Mouse (Mus musculus): ENCODE data around the gene Efcab14.
A peak's percentile ranks its signal among the peaks of the same experiment; 100 is the strongest.

The Efcab14 gene

DNA sequence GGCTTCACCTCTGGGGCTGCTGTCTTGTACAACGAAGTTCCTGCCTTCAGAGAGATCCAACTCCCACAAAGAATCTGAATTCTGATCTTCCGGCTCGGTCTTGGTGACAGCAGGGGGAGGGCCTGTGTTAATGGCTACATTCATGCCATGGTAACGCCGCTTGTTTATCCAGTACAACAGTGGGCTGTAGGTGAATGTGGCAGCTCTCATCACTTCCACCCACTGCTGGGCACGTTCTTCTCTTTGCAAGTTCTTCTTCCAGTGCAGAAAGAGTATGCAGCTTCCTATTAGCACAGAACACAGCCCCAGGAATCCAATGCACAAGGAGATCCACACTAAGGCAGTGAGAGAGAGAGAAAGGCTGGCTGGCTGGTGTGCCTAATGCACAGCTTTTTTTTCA, 42.7 kb downstream of the Efcab14 start:
- no peak for DNase-seq

DNA sequence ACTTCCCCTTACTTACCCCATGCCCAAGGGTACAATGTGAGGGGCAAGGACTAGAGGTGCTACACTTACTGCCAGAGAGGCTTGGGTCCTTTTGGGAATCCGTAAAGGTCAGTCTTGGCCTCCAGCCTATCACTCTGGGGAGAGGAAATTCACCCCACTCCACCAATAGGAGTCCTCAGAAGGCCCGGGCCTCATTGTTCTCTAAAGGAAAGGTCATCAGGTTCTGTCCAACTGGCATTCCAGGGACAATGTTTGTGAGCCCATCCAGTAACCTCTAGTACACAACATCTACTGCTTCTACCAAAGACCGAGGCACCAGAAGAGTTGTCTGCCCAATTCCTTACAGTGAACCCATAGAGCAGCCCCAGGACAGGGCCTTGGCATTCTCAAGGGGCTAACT, 43.4 kb downstream of the Efcab14 start, which contains the start of gene Tex38:
Gene Tex38 (minus strand): TSS at position 101 of the 400 bp plus-strand sequence.
- no peak for DNase-seq

DNA sequence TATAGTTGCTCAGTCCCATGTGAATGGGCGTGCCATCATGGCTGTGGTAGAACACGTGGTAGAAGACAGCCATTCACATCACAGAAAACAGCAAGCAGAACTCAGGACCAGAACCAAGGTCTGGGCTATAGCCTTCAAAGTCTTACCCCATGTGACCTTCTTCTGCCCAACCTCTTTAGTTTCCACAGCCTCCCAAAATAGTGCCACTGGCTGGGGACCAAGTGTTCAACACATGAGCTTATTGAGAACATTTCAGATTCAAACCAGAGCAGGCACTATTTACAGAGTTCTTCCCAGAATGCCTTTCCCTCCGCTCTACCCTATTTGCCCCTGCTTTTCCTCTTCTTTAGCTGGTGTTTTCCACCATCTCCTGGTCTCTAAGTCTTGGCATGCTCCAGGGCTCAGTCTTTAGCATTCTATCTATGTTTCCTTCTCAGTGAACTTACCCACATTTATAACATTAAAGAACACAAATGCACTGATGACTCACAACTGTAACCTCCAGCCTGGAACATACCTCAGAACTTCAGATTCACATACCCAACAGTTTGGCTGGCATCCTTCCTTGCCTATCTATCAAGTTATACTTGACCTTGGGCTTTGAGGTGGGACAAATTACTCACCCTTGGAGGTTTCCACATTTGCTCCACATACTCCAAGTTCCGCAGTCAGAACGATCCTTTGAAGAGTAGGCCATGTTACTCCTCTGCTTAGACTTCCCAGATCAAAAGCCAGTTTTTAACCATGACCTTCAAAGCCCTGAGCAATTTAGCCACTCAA, 44.7 kb downstream of the Efcab14 start:
- no peak for DNase-seq

DNA sequence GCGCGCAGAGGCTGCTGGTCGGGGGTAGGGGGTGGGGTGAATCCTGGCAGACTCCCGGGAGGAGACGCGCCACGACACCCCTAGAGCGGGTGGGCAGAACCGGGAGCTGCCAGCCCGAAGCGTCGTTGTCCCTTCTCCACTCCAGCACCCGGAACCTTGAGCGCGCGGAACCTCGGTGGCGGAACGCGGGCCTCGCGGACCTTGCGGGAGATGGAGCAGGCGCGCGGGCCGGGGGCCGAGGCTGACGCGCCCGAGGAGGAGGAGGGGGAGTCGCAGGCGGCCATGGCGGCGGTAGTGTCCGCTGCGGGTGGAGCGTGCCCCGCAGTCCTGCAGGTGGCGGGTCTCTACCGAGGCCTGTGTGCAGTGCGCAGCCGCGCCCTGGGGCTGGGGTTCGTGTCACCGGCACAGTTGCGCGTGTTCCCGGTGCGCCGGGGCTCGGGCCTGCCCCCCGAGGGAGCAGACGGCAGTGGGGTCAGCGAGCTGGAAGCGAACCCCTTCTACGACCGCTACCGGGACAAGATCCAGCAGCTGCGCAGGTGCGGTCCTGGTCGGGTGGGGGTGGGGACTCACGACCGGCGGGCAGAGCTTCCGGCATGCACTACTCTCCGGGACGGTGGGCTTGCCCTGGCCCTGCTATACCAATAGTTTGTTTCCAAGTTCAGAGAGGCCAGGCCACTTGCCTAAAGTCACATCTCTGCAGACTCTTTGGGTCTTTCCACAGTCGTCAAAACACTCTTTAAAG, 47.4 kb downstream of the Efcab14 start, which contains the start of gene Atpaf1:
Gene Atpaf1 (plus strand): TSS at position 44 of the 742 bp plus-strand sequence.
- peak; percentile 78 for DNase-seq

DNA sequence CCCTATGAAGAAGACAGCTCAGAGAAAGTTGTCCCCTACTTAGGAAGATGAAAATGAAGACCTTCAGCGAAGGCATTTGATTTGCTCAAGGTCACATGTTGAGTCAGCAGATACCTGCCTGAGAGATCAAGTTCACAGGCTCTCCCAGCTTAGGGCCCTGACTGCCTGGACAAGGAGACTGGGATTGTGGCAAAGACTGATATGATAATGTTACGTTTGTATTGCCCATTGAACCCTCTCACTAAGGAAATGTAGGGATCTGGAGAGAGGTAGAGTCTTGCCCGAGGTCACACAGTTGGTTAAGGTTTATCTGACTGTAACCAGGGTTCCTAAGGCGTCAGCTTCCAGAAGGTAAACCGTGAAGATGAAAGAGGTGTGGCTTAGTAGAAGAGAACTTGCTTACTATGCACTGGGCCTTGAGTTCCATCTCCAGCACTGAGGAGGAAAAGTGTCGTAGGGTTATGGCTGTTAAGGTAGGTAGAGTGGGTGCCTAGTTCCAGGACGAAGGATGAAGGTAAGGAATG, 48.0 kb downstream of the Efcab14 start:
- DNase-seq: no peak

DNA sequence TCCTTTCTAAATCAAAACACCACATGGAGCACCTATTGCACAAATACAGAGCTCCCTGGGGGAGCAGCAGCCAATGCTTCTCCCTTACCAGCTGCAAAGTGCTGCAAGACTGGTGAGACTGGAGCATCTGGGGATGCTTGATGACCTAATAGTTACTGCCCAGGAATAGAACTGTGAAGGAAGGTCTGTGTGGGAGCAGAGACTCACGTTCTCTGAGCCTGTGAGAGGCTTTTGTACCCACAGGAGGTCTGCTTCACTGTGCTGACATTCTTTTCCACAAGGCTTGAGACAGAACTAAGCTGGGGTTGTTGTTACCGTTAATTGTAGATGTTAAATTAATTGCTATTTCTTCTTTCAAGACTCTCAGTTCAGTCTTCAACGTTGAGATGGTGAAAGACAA, 53.3 kb downstream of the Efcab14 start:
- no peak for DNase-seq

DNA sequence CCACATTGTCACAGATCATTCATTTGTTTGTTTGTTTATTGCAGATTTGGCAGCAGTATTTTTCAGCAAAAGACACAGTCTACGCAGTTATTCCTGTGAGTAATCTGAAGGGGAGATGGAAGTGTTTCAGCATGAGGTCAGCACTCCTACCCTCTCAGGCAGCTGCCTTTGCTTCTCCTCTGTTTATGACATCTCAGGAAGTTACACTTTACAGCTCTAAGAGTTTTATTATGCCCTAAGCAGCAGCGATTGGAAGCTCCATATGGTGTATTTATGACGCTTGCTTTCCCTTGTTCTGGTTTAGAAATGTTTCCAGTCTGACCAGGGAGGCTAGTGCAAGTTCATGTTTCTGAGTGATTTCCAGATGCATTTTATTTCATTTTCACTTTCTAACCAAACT, 57.8 kb downstream of the Efcab14 start:
- DNase-seq: no peak

DNA sequence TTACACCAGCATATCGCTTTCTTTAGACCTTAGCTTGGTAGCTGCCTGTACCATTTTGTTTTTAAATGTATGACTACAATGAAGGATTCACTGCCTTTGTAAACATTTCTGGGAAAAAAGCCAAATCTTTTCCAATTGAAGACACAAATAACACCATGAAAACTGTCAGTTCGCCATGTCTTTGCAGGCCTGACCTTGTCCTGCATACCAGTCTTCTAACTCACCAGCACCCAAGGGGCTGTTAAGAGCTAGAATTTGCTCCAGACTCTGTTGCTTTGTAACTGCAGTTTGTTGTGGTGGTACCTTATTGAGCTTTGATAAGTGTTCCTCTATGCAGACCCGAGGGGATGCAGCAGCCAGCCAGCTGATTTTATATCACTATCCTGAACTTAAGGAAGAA, 62.4 kb downstream of the Efcab14 start:
- no peak for DNase-seq

DNA sequence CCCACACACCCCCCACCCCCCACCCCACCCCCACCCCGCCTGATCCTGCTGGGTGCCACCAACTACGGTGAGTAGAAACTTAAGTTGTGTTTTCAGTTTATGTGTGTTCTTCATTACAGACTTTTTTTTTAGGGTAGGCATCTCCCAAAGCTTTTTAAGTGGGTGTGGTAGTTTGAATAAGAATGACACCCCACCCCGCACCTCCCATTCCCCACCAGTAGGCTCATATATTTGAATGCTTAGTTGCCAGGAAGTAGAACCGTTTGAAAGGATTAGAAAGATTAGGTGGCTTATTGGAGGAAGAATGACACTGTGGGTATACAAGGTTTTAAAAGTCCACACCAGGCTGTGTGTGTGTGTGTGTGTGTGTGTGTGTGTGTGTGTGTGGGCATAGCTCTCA, 74.8 kb downstream of the Efcab14 start:
- no peak for DNase-seq

DNA sequence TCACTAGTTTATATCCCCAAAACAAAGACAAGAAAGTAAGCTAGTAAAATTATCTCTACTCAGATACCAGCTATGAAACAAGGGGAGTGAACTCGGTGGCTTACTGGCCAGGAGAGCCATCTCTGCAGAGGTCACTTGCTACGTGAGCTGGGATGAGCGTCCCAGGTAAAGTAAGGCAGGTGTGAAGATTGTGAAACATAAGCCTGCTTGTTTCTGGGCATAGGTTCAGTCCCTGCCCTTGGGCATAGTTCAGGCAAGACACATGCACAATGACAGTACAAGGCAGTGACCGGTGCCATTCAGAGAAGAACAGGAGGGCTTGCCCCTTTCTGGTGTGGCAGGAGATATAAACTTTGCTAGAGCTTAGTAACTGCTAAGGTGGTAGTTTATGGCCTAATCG, 78.1 kb downstream of the Efcab14 start:
- no peak for DNase-seq

DNA sequence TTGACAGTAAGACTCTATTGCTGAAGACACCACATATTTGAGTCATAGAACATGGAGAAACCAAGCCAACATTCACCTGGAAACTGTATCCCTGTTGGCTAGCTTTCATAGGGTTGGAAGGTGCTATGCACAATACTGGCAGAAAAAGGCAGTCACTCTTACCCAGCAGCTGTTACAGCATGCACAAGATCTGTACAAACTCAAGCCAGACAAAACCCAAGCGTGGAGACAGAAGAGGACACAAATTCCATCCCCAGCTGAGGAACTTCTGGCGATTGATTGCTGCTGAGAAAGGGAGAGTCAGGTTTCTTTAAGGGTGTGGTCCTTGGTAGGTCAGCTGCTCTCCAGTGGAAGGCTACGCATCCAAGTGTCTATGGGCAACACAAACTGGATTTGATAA, 82.7 kb downstream of the Efcab14 start:
- DNase-seq: no peak

DNA sequence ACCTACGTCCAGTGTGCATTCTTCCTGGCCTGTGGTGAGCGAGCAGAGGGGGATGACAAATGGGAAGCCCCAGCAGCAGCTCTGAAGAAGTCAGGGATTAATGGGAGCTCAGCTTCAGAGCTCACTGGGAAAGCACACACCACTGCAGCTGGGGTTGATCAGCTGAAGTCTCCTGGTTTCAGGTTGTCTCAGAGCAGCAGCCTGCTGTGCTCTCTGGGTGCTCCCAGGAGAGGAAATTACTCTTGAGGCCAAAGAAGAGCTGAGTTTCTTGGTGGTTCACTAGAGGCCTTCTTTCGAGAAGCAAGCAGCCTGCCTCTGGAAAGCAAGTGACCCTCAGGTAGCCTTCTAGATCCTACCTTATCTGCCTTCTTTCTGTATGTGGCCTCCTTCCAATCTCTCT, 83.4 kb downstream of the Efcab14 start:
- DNase-seq: no peak

DNA sequence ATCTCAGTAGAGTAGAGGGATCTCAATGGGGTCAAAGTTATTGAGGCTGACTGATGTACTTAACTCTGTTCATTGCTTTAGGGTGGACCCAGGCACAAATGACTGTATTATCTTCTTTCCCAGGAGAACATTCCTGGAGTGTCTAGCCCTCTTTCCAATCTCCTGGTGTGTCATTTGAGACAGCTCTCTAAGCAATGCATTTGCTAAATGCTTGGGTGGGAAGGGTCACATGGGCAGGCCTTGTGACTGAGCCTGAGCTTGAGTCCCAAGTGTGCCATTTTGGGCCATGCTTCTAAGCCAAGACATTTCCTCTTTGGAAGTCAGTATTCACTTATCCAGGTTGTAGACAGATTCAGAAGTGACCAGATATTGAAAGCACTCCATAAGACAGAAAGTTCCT, 83.9 kb downstream of the Efcab14 start:
- DNase-seq: no peak

DNA sequence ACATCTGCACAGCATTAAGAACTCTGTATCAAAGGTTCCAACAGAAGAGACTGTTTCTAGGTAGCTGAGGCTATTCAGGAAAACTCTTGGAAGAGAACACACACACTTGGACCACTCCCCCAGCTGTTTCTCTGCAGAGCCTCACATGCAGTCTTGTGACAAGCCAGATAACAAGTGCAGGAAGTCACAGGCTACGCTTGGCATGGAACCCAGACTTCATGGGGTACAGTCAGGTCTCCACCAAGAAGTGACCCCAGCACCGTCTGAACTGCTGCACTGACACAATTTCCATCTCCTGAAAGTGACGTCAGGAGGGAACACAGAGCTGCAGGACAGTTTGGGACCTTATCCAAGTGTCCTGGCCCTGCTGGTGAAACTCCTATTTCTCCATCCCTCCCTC, 84.4 kb downstream of the Efcab14 start:
- no peak for DNase-seq

DNA sequence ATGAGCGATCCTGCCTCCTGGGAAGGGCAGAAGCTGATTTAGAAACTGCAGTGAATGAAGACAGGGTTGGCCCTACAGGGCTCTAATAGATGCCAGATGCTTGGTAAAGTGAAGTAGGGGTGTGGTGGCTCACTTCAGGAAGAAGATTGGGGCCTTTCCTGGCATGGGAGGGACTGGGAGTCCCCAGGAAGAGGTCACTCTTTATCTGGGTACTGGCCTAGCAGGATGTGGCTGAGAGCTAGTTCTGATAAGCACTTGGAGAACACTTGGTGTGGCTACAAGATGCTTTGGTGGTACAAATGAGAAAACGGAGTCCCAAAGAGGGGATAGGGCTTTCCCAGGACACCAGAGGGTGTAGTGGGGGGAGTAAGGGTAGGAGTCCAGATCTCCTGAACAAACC, 86.6 kb downstream of the Efcab14 start:
- DNase-seq: no peak

DNA sequence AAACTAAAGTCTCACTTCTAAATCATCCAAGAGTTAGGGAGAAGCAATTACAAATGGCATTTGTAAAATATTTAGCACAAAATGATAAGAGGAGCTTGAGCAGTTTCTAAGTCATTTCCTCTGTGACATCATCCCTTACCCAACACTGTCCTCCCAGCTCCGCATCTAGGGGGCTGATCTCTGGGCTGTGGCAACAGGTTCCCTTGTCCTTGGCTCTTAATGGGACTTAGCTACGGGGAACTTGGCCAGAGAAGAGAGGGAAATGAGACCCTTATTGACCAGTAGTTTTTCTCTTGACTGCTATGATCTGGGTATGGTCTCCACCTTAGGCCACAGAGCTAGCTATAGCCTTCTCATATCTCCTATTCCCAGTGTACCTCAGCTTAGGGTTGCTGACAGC, 87.7 kb downstream of the Efcab14 start:
- DNase-seq: no peak

Measured in kidney, postnatal 14 days (tissue).